Mouse (Mus musculus) thymus, postnatal 0 days (tissue): ENCODE measurements around the gene Wasf1. TPM values are rescaled to one million over a fixed set of nuclear protein-coding genes. Genes with fewer than 3 reads are reported as not detected.

Experiments
- DNase-seq: peaks from one replicate; pipeline ENCODE4 v3.0.0-alpha.2; 2015; ENCODE audit warnings: low spot score
- polyA plus RNA-seq: library from polyadenylated mRNA; unstranded; fragments of >200 nt; fragmentation: Nextera tagmentation; extraction: Ambion mirVana; gene quantifications from 2 replicates; pipeline ENCODE4 v1.2.1, GENCODE M21; 2015

Gene Wasf1
- polyA plus RNA-seq, 1 experiment from 2014 or later = 1.5 TPM

GRCm38 (mm10) chr10:40889146-40889545 is 5.9 kb downstream of the Wasf1 start:
- DNase-seq = no peak

DNA sequence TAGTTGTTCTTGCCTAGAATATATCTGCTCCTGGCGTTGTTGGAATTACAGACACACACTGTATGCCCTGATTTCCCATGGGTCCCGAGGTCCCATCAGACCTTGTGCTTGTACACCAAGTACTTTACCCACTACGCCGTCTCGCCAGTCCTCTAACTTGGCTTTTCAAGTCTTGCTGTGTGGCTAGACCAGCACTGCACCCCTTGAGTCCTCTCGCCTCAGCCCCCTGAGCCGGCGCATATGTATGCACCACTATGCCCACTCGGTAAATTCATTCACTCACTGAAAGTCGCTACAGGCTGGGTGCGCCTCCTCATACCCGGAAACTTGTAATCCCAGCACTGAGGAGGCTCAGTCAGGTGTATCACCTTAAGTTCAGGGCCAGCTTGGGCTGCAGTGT is 12.5 kb downstream of the Wasf1 start:
- no peak for DNase-seq

GRCm38 (mm10) chr10:40896656-40897055 is 13.4 kb downstream of the Wasf1 start:
- no peak for DNase-seq

DNA sequence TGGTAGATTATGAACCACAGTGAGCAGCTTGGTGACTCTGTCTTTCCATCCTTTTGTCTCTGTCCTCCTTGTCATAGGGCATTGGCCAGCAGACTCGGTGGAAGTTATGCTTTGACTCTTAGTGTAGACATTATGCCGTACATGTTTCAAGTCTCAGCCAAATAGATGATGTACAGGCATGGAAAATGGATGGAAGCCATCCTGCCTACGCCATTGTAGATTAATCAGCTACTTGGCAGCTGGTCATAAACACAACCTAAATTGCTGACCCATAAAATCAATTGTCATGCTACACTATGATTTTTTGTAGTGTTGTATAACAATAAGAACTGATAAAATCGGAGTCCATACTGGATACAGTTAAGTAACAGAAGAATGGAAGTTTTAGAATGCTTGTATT is 18.5 kb downstream of the Wasf1 start:
- no peak for DNase-seq

- no peak for DNase-seq
These were observed 22.9 kb downstream of the Wasf1 start for GRCm38 (mm10) chr10:40906131-40906530.

- DNase-seq = no peak
These were observed 23.5 kb downstream of the Wasf1 start for GRCm38 (mm10) chr10:40906802-40907201.

DNA sequence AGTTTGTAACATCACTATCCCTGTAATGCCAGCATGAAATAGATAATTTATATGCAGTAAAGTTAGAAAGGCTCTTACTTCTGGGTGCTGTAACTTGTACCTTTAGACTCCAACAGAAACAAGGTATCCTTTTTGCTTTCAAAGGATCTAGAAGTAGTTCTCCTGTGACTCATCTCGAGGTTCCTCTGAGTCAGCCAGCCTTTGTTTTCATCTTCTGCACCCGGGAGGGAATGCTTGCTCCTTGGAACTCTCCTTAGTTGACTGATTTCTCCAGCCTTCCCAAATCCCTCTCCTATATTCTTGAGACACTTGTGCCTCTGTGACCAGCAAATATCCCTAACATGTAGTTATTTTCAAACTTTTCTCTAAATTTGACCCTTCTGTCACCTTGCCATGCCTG is 25.3 kb downstream of the Wasf1 start:
- no peak for DNase-seq

DNA sequence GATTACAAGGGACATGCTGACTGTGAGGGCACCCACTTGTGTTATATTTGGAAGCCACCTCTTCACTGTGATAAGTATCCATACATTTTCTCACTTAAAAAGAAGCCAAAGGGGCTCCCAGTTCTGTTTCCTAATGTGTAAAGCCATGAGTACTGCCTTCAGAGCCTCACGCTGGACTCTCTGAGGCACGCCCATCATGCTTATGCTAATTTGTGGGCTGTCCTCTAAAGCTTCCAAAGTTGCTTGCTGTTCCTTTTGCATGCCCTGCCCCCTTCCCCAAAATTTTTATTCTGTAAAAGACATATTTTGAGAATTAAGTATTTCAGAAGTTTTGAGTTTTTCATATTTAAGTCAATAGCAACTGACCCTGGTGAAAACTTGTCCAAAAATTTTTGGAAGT is 27.5 kb downstream of the Wasf1 start:
- no peak for DNase-seq

DNA sequence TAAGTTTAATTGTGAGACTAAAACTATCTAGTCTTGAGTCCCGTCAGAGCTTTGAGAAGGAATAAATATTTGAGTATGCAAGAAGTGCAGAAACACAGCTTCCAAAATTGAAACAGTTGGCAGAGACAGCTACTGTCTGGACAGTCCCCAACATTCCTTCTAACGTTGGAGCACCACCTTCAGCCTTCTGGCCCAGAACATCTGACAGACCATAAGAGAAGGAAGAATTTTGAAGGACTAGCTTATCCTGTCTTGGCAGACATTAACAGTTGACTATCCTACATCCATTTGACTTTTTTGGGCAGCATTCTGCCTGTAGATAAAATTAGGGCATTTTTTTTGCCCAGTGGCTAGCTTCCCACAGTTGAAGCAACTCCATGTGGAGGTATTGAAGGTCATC is 32.0 kb downstream of the Wasf1 start:
- no peak for DNase-seq

GRCm38 (mm10) chr10:40918669-40919440 is 35.6 kb downstream of the Wasf1 start:
- no peak for DNase-seq

GRCm38 (mm10) chr10:40919464-40919863 is 36.2 kb downstream of the Wasf1 start:
- DNase-seq = no peak

DNA sequence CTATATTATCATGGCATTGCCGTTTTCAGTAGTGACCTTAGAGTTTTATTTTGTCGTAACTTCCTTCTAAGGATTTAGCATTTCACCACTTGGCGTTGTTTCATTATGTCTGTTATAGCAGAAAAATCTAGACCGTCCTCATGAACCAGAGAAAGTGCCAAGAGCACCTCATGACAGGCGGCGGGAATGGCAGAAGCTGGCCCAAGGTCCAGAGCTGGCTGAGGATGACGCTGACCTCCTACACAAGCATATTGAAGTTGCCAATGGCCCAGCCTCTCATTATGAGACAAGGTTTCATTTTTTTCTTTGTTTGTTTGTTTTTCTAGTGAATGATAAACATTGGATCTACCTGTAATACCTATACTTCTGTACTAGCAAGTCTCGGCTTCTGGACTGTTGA is 49.7 kb downstream of the Wasf1 start:
- no peak for DNase-seq

- DNase-seq = no peak
These were observed 53.0 kb downstream of the Wasf1 start for GRCm38 (mm10) chr10:40936160-40936726.

DNA sequence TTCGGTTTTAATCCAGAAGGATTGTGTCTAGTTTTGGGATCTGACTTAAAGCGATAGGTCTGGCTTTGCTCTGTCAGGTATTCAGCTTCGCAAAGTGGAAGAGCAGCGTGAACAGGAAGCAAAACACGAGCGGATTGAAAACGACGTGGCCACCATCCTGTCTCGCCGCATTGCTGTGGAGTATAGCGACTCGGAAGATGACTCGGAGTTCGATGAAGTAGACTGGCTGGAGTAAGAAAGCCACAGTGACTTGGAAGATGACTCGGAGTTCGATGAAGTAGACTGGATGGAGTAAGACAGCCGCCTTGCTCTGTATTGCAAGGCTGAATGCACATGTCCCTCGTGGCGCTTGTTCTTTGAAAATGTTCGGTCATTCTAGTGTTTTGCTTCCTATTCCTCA is 54.3 kb downstream of the Wasf1 start:
- DNase-seq = no peak

- no peak for DNase-seq
These were observed 59.4 kb downstream of the Wasf1 start for GRCm38 (mm10) chr10:40942688-40943087.

DNA sequence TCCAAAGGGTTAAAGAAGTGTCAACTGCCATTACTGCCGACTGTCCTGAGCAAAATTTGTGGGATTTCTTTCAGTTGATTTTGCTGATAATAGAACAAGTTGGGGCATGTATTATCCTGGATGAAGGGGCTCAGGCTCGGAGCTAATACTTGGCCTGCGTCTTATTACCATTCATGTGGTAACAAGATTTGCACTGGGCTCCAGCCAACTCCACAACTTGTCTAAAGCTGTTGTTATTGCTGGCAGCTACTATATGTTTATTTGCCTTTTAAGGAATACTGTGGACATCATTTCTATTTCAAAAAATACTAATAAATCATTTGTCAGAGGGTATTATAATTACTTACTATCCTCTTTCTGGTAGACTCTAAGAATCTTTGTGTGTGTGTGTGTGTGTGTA is 66.9 kb downstream of the Wasf1 start:
- DNase-seq = no peak

- no peak for DNase-seq
These were observed 72.9 kb downstream of the Wasf1 start for GRCm38 (mm10) chr10:40956206-40956605.

- DNase-seq = no peak
These were observed 78.1 kb downstream of the Wasf1 start for GRCm38 (mm10) chr10:40961365-40961764.

GRCm38 (mm10) chr10:40962008-40962407 is 78.7 kb downstream of the Wasf1 start:
- DNase-seq = no peak

DNA sequence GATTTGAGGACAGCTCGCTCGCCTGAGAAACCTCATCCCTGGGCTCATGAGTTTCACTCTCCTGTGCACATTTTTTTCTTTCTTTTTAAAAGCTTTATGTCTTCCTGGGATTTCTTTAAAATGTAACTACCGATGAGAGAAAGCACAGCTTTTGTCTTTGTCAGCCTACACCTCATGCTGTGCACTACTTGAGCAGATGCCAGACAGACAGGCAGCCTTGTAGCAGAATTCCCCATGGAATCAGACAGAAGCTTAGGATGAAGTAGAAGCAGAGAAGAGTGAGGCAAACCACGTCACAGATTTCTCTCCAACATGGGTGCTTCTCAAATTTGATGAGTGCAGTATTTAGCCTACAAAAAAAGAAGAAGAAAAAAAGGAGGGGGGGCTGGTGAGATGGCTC is 81.3 kb downstream of the Wasf1 start:
- DNase-seq = no peak

GRCm38 (mm10) chr10:40968551-40968950 is 85.3 kb downstream of the Wasf1 start:
- DNase-seq = no peak

- DNase-seq = no peak
These were observed 86.2 kb downstream of the Wasf1 start for GRCm38 (mm10) chr10:40969372-40970033.
